Mouse (Mus musculus): ENCODE results near the gene Slc25a54. TPM values are rescaled to one million over a fixed set of nuclear protein-coding genes. Genes with fewer than 3 reads are reported as not detected.

Gene Slc25a54
- polyA plus RNA-seq, 1 experiment: not detected

DNA sequence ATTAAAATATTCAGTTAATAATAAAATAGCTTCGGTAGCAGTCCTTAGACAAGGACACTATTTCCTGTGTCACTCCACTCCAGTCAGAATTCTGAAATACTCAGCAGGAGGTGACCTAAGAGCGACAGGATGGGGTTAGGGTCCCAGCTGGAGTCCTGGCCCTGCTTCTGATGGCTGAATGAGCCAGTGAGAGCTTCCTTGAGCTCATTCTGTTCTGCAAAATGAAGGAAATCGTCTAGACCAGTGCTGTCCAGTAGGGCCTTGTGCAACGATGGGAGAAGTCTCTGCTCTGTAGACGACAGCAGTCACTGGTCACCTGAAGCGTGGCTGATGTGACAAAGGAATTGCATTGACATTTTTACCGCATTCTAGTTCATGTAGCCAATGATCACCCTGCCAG, 36.9 kb upstream of the Slc25a54 start:
- Histone ChIP-seq H3K9ac (ENCODE audit: low read depth, poor library complexity, severe bottlenecking) (no peak overlapping the region), H3K27ac (ENCODE audit: insufficient read depth, low read length) (no peak overlapping the region)
- no peak for TF ChIP-seq POLR2A (IDR thresholded peaks at IDR 0.05; ENCODE audit: insufficient read depth, low read length)
- TF ChIP-seq CTCF (IDR thresholded peaks at IDR 0.05; ENCODE audit: low read depth, low read length): no peak
- TF ChIP-seq EP300 (IDR thresholded peaks at IDR 0.05; ENCODE audit: insufficient read depth, low read depth, low read length): no peak

DNA sequence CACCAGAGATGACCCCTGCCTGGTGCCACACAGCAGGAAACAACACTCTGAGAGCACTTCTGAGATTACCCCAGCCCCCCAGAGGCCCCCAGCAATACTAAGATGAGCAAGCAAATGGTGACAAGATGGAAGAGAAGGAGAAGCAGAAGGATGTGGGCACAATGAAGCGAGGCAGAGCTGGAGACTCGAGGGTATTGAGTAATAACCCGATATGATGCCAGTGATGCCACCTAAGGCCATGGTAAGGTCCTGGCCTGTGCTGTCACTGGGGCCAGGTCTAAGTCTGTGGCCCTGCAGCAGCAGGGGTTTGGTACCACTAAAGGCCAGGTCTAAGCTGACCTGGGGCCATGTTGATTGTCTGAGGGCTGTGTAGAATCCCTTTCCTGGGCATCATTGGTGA, 33.8 kb upstream of the Slc25a54 start:
- no peak overlapping the region for H3K9ac ChIP-seq (ENCODE audit: low read depth, poor library complexity, severe bottlenecking)
- TF ChIP-seq CTCF (IDR thresholded peaks at IDR 0.05; ENCODE audit: low read depth, low read length): no peak
- TF ChIP-seq EP300 (IDR thresholded peaks at IDR 0.05; ENCODE audit: insufficient read depth, low read depth, low read length): no peak
- no peak for TF ChIP-seq POLR2A (IDR thresholded peaks at IDR 0.05; ENCODE audit: insufficient read depth, low read length)
- H3K27ac ChIP-seq (ENCODE audit: insufficient read depth, low read length): no peak overlapping the region
- no peaks in the 10 kb centered on the region for H3K9me3 ChIP-seq (replicated peaks; ENCODE audit: control insufficient read depth, insufficient read depth, low read length, poor library complexity, severe bottlenecking)
- H3K27me3 ChIP-seq (ENCODE audit: control insufficient read depth, insufficient read depth, low read length, poor library complexity, severe bottlenecking): no peaks in the 10 kb centered on the region
- H3K4me1 ChIP-seq (ENCODE audit: control insufficient read depth, insufficient read depth, low read length): no peaks in the 10 kb centered on the region
- H3K36me3 ChIP-seq (ENCODE audit: control insufficient read depth, insufficient read depth, low read length, poor library complexity, severe bottlenecking): no peaks in the 10 kb centered on the region
- H3K4me3 ChIP-seq (ENCODE audit: low read depth, low read length): no peak overlapping the region

More for the DNA sequence above, 36.9 kb upstream of the Slc25a54 start:
- Histone ChIP-seq H3K4me3 (ENCODE audit: low read depth, low read length) (no peak overlapping the region), H3K4me1 (ENCODE audit: control insufficient read depth, insufficient read depth, low read length) (no peaks in the 10 kb centered on the region), H3K36me3 (ENCODE audit: control insufficient read depth, insufficient read depth, low read length, poor library complexity, severe bottlenecking) (no peaks in the 10 kb centered on the region), H3K9me3 (replicated peaks; ENCODE audit: control insufficient read depth, insufficient read depth, low read length, poor library complexity, severe bottlenecking) (no peaks in the 10 kb centered on the region), H3K27me3 (ENCODE audit: control insufficient read depth, insufficient read depth, low read length, poor library complexity, severe bottlenecking) (no peaks in the 10 kb centered on the region)

DNA sequence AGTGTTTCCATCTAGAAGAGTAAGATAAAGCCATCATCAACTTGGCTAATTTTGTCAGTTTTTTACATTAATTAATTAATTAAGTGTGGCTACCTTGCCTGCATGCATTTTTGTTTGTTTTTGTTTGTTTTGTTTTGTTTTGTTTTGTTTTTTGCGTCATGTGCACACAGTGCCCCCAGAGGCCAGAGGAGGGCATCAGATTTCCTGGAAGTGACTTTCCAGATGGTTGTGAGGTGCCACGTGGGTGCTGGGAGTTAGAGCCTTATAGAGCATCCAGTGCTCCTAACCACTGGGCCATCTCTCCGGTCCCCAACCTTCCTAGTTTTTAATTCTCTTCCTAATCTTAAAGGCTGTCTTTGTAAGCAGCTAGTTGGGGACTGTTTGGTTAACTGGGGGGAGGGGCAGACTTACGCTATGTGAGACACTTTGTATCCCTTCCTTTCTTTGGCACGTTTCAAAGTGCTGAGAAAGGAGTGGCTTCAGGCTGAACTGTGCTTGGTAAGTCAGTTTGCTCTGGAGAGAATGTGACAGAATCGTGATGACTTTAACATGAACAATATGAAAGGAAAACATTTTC, 32.5 kb upstream of the Slc25a54 start:
- H3K4me1 ChIP-seq (ENCODE audit: control insufficient read depth, insufficient read depth, low read length): no peaks in the 10 kb centered on the region
- H3K27me3 ChIP-seq (ENCODE audit: control insufficient read depth, insufficient read depth, low read length, poor library complexity, severe bottlenecking): no peaks in the 10 kb centered on the region
- H3K9ac ChIP-seq (ENCODE audit: low read depth, poor library complexity, severe bottlenecking): no peak overlapping the region
- TF ChIP-seq CTCF (IDR thresholded peaks at IDR 0.05; ENCODE audit: low read depth, low read length) (peak; percentile 6), EP300 (IDR thresholded peaks at IDR 0.05; ENCODE audit: insufficient read depth, low read depth, low read length) (no peak), POLR2A (IDR thresholded peaks at IDR 0.05; ENCODE audit: insufficient read depth, low read length) (no peak)
- no peak overlapping the region for H3K27ac ChIP-seq (ENCODE audit: insufficient read depth, low read length)
- H3K36me3 ChIP-seq (ENCODE audit: control insufficient read depth, insufficient read depth, low read length, poor library complexity, severe bottlenecking): no peaks in the 10 kb centered on the region
- no peak overlapping the region for H3K4me3 ChIP-seq (ENCODE audit: low read depth, low read length)
- H3K9me3 ChIP-seq (replicated peaks; ENCODE audit: control insufficient read depth, insufficient read depth, low read length, poor library complexity, severe bottlenecking): no peaks in the 10 kb centered on the region

DNA sequence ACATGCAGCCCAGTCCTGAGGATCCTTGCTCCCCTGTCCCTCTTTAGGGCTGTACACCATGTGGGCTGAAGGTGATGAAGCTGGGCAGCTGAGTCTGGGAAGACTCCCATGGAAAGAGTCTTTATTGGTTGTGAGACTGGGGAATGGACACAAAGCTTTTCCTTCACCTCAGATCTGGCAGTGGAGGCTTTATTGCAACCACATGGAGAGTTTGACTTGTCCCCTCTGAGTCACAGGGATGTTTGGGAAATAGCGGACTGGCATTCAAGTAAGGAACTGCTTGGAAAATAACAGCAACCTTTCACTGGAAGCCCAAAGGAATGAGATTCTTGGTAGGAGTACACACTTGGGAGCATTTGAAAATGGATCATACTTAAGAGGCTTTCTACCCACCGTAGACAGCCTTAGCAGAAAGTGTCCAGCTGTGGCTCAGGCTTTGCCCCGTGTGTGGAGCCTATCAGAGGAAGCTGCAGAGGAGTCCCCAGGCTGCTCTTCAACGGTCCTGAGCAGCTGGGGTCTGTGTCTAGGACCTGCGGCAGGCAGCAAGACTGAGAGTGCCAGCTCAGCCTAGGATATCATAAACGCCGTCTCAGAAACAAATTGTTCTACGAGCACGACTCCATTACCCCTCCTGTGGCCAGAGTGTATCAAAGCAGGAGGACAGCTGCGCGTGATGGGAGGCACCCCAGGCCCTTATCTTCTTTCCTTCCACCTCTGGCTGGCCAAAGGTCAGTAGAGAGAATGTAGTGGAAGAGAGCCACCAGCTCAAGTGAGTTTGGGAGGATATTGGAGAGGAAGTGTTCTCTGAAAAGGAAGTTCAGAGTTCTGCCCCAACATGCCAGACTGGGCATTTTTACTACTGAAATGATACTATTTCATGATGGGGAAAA, 29.0 kb upstream of the Slc25a54 start:
- Histone ChIP-seq H3K27me3 (ENCODE audit: control insufficient read depth, insufficient read depth, low read length, poor library complexity, severe bottlenecking) (no peaks in the 10 kb centered on the region), H3K4me3 (ENCODE audit: low read depth, low read length) (no peak overlapping the region), H3K9ac (ENCODE audit: low read depth, poor library complexity, severe bottlenecking) (no peak overlapping the region), H3K36me3 (ENCODE audit: control insufficient read depth, insufficient read depth, low read length, poor library complexity, severe bottlenecking) (no peaks in the 10 kb centered on the region), H3K9me3 (replicated peaks; ENCODE audit: control insufficient read depth, insufficient read depth, low read length, poor library complexity, severe bottlenecking) (no peaks in the 10 kb centered on the region), H3K27ac (ENCODE audit: insufficient read depth, low read length) (no peak overlapping the region), H3K4me1 (ENCODE audit: control insufficient read depth, insufficient read depth, low read length) (no peaks in the 10 kb centered on the region)
- TF ChIP-seq EP300 (IDR thresholded peaks at IDR 0.05; ENCODE audit: insufficient read depth, low read depth, low read length) (no peak), CTCF (IDR thresholded peaks at IDR 0.05; ENCODE audit: low read depth, low read length) (no peak), POLR2A (IDR thresholded peaks at IDR 0.05; ENCODE audit: insufficient read depth, low read length) (no peak)

DNA sequence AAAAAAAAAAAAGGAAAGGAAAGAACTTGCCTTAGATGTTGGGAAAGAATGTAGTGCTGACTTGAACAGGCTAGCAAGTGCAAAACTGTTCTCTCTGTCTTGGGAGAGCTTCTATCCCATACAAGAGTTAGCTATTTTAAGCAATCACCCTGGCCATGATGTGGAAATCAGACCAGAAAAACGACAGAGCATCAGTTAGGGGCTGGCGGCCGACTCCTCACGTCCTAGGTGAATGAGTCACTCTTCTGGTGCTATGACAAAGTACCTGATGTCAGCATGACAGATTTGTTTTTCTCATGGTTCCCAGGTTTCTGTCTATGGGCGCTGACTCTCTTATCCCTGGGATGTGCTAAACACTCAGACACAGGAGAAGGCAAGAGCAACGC, 28.3 kb upstream of the Slc25a54 start:
- H3K4me1 ChIP-seq (ENCODE audit: control insufficient read depth, insufficient read depth, low read length): no peaks in the 10 kb centered on the region
- no peak for TF ChIP-seq POLR2A (IDR thresholded peaks at IDR 0.05; ENCODE audit: insufficient read depth, low read length)
- TF ChIP-seq EP300 (IDR thresholded peaks at IDR 0.05; ENCODE audit: insufficient read depth, low read depth, low read length): no peak
- no peak for TF ChIP-seq CTCF (IDR thresholded peaks at IDR 0.05; ENCODE audit: low read depth, low read length)
- no peak overlapping the region for H3K4me3 ChIP-seq (ENCODE audit: low read depth, low read length)
- no peaks in the 10 kb centered on the region for H3K27me3 ChIP-seq (ENCODE audit: control insufficient read depth, insufficient read depth, low read length, poor library complexity, severe bottlenecking)
- no peak overlapping the region for H3K9ac ChIP-seq (ENCODE audit: low read depth, poor library complexity, severe bottlenecking)
- H3K27ac ChIP-seq (ENCODE audit: insufficient read depth, low read length): no peak overlapping the region
- H3K9me3 ChIP-seq (replicated peaks; ENCODE audit: control insufficient read depth, insufficient read depth, low read length, poor library complexity, severe bottlenecking): no peaks in the 10 kb centered on the region
- H3K36me3 ChIP-seq (ENCODE audit: control insufficient read depth, insufficient read depth, low read length, poor library complexity, severe bottlenecking): no peaks in the 10 kb centered on the region

DNA sequence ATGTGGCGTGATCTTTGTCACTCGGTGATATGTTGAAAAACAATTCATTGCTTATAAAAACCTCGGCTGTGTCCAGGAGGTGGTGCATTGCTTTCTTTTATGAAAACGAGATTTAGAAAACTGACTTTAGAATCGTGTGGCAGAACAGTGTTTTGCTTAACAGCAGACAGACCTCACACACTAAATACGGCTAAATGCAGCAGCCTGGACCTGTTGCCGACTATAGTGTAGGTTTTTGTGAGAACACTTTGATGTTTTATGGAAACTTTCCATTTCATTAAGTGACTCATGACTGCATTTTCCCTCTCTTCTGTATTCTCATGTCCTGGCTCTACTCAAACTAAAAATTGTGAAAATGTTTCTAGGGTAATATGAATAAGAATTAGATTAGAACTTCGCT, 20.4 kb upstream of the Slc25a54 start:
- no peaks in the 10 kb centered on the region for H3K4me1 ChIP-seq (ENCODE audit: control insufficient read depth, insufficient read depth, low read length)
- H3K27ac ChIP-seq (ENCODE audit: insufficient read depth, low read length): no peak overlapping the region
- no peaks in the 10 kb centered on the region for H3K27me3 ChIP-seq (ENCODE audit: control insufficient read depth, insufficient read depth, low read length, poor library complexity, severe bottlenecking)
- no peak overlapping the region for H3K9ac ChIP-seq (ENCODE audit: low read depth, poor library complexity, severe bottlenecking)
- H3K9me3 ChIP-seq (replicated peaks; ENCODE audit: control insufficient read depth, insufficient read depth, low read length, poor library complexity, severe bottlenecking): no peaks in the 10 kb centered on the region
- no peak overlapping the region for H3K4me3 ChIP-seq (ENCODE audit: low read depth, low read length)
- H3K36me3 ChIP-seq (ENCODE audit: control insufficient read depth, insufficient read depth, low read length, poor library complexity, severe bottlenecking): no peaks in the 10 kb centered on the region
- no peak for TF ChIP-seq CTCF (IDR thresholded peaks at IDR 0.05; ENCODE audit: low read depth, low read length)
